Comparison of ENCODE assay signal across 26 mouse cellular contexts in the genomic region with DNA sequence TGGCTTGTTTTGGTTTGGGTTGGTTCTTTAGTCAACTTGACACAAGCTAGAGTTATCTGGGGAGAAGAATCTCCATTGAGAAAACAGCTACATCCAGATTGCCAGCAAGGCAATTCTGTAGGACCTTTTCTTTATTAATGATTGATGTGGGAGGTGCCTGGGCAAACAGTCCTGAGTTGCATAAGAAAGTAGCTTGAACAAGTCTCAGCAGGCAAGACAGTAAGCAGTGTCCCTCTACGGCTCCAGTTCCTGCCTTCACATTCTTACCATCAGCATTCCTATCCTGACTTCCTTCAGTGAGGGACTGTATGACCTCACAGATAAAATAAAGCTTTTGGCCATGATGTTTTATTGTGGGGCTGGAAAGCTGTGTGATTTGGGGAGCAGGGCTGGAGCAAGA. TPM values are rescaled to one million over a fixed set of nuclear protein-coding genes. Genes with fewer than 3 reads are reported as not detected.
A peak's percentile ranks its signal among the peaks of the same experiment; 100 is the strongest.
DNase-seq lines count a peak whose midpoint lies in the region; ATAC-seq and TF ChIP-seq lines count a peak whose summit lies in the region.
"Had no signal": no experiment of that assay in that cellular context is flagged by ENCODE, and none has a peak within 500 bp of the region (broad histone marks: within the 10 kb centered on the region; RNA-seq: fewer than 3 reads in every experiment).

No protein-coding gene starts in this region.

- H3K27ac ChIP-seq in embryonic facial prominence, embryonic 11.5 days (replicated peaks; ENCODE audit: low read depth, low read length): no peak overlapping the region
- H3K27ac ChIP-seq in embryonic facial prominence, embryonic 10.5 days (replicated peaks): no peak overlapping the region
- H3K27ac ChIP-seq in kidney, embryonic 16.5 days (ENCODE audit: low read length): no peak overlapping the region
- H3K27ac ChIP-seq in kidney, embryonic 14.5 days (ENCODE audit: low read depth, low read length): no peak overlapping the region
- no peak overlapping the region for H3K27ac ChIP-seq in lung, postnatal 0 days (ENCODE audit: low read length)
- H3K27ac ChIP-seq in stomach, postnatal 0 days (replicated peaks): no peak overlapping the region
- H3K27ac ChIP-seq: embryonic facial prominence, embryonic 13.5 days; forebrain, embryonic 10.5 days; heart, embryonic 10.5 days; hindbrain, embryonic 12.5 days had no signal

- H3K9me3 ChIP-seq in embryonic facial prominence, embryonic 11.5 days (replicated peaks; ENCODE audit: control insufficient read depth, low read length): no peaks in the 10 kb centered on the region
- H3K9me3 ChIP-seq in embryonic facial prominence, embryonic 10.5 days: no peaks in the 10 kb centered on the region
- H3K9me3 ChIP-seq in kidney, embryonic 16.5 days (ENCODE audit: low read length): no peaks in the 10 kb centered on the region
- H3K9me3 ChIP-seq in kidney, embryonic 14.5 days (ENCODE audit: control insufficient read depth, low read length): no peaks in the 10 kb centered on the region
- H3K9me3 ChIP-seq in lung, postnatal 0 days (ENCODE audit: low read length): no peaks in the 10 kb centered on the region
- H3K9me3 ChIP-seq in stomach, postnatal 0 days (ENCODE audit: control insufficient read depth, low read length): no peaks in the 10 kb centered on the region
- H3K9me3 ChIP-seq: embryonic facial prominence, embryonic 13.5 days; forebrain, embryonic 10.5 days; heart, embryonic 10.5 days; hindbrain, embryonic 12.5 days had no signal

- H3K9ac ChIP-seq in embryonic facial prominence, embryonic 11.5 days (replicated peaks; ENCODE audit: low read length): no peak overlapping the region
- H3K9ac ChIP-seq in kidney, embryonic 16.5 days (replicated peaks; ENCODE audit: low read length): no peak overlapping the region
- H3K9ac ChIP-seq in kidney, embryonic 14.5 days (ENCODE audit: low read depth, low read length): no peak overlapping the region
- H3K9ac ChIP-seq in lung, postnatal 0 days (replicated peaks; ENCODE audit: low read depth): no peak overlapping the region
- H3K9ac ChIP-seq in stomach, postnatal 0 days (ENCODE audit: low read length): no peak overlapping the region
- H3K9ac ChIP-seq: embryonic facial prominence, embryonic 13.5 days; hindbrain, embryonic 12.5 days had no signal

- no peaks in the 10 kb centered on the region for H3K27me3 ChIP-seq in embryonic facial prominence, embryonic 11.5 days (ENCODE audit: control insufficient read depth, insufficient read depth, low read length)
- no peaks in the 10 kb centered on the region for H3K27me3 ChIP-seq in embryonic facial prominence, embryonic 10.5 days (replicated peaks; ENCODE audit: low read depth, poor library complexity, severe bottlenecking)
- no peaks in the 10 kb centered on the region for H3K27me3 ChIP-seq in kidney, embryonic 16.5 days (ENCODE audit: insufficient read depth, low read length)
- H3K27me3 ChIP-seq in kidney, embryonic 14.5 days (ENCODE audit: control insufficient read depth, insufficient read depth, low read length): no peaks in the 10 kb centered on the region
- H3K27me3 ChIP-seq in lung, postnatal 0 days (replicated peaks; ENCODE audit: insufficient read depth, low read length): no peaks in the 10 kb centered on the region
- no peaks in the 10 kb centered on the region for H3K27me3 ChIP-seq in stomach, postnatal 0 days (ENCODE audit: control insufficient read depth, insufficient read depth, low read length)
- H3K27me3 ChIP-seq: embryonic facial prominence, embryonic 13.5 days; hindbrain, embryonic 12.5 days had no signal

- 83% methylated on average over 1 of the region's 1 CpGs for WGBS in embryonic facial prominence, embryonic 11.5 days
- WGBS in embryonic facial prominence, embryonic 10.5 days: 85% methylated on average over 1 of the region's 1 CpGs
- 33% methylated on average over 1 of the region's 1 CpGs for WGBS in kidney, embryonic 16.5 days
- 59% methylated on average over 1 of the region's 1 CpGs for WGBS in kidney, embryonic 14.5 days
- 30% methylated on average over 1 of the region's 1 CpGs for WGBS in lung, postnatal 0 days
- 59% methylated on average over 1 of the region's 1 CpGs for WGBS in stomach, postnatal 0 days

- no peak overlapping the region for H3K4me3 ChIP-seq in embryonic facial prominence, embryonic 11.5 days (ENCODE audit: low read depth, low read length)
- no peak overlapping the region for H3K4me3 ChIP-seq in embryonic facial prominence, embryonic 10.5 days
- H3K4me3 ChIP-seq in kidney, embryonic 16.5 days (ENCODE audit: low read length): no peak overlapping the region
- H3K4me3 ChIP-seq in kidney, embryonic 14.5 days (ENCODE audit: low read length): no peak overlapping the region
- H3K4me3 ChIP-seq in lung, postnatal 0 days (ENCODE audit: low read depth, low read length): no peak overlapping the region
- no peak overlapping the region for H3K4me3 ChIP-seq in stomach, postnatal 0 days (ENCODE audit: low read depth, low read length)
- H3K4me3 ChIP-seq: embryonic facial prominence, embryonic 13.5 days; forebrain, embryonic 10.5 days; heart, embryonic 10.5 days; hindbrain, embryonic 12.5 days had no signal

- TF ChIP-seq CTCF in lung, postnatal 0 days (IDR thresholded peaks at IDR 0.05): no peak
- TF ChIP-seq CTCF in stomach, postnatal 0 days (IDR thresholded peaks at IDR 0.05; ENCODE audit: low read depth): no peak

- no peak overlapping the region for H3K4me2 ChIP-seq in embryonic facial prominence, embryonic 11.5 days (ENCODE audit: low read depth, low read length)
- no peak overlapping the region for H3K4me2 ChIP-seq in kidney, embryonic 16.5 days (replicated peaks; ENCODE audit: low read depth, low read length)
- no peak overlapping the region for H3K4me2 ChIP-seq in kidney, embryonic 14.5 days (replicated peaks; ENCODE audit: low read depth, low read length)
- no peak overlapping the region for H3K4me2 ChIP-seq in lung, postnatal 0 days (replicated peaks; ENCODE audit: low read depth, low read length)
- no peak overlapping the region for H3K4me2 ChIP-seq in stomach, postnatal 0 days (replicated peaks; ENCODE audit: low read depth)
- H3K4me2 ChIP-seq: embryonic facial prominence, embryonic 13.5 days; hindbrain, embryonic 12.5 days had no signal

- TF ChIP-seq EP300 in lung, postnatal 0 days (IDR thresholded peaks at IDR 0.05): no peak
- no peak for TF ChIP-seq EP300 in stomach, postnatal 0 days (optimal IDR thresholded peaks at IDR 0.05)

- no peaks in the 10 kb centered on the region; the same call in none of the 2 replicates for H3K4me1 ChIP-seq in embryonic facial prominence, embryonic 11.5 days (ENCODE audit: control insufficient read depth, insufficient read depth, low read length)
- H3K4me1 ChIP-seq in embryonic facial prominence, embryonic 10.5 days: peaks cover 36% of the 10 kb centered on the region
- H3K4me1 ChIP-seq in kidney, embryonic 16.5 days (ENCODE audit: insufficient read depth, low read length): peaks cover 41% of the 10 kb centered on the region
- H3K4me1 ChIP-seq in kidney, embryonic 14.5 days (ENCODE audit: control insufficient read depth, insufficient read depth, low read length): peaks cover 35% of the 10 kb centered on the region; the same call in 1 of the 2 replicates
- no peaks in the 10 kb centered on the region; the same call in 1 of the 2 replicates for H3K4me1 ChIP-seq in lung, postnatal 0 days (ENCODE audit: insufficient read depth, low read depth, low read length)
- H3K4me1 ChIP-seq in stomach, postnatal 0 days (replicated peaks; ENCODE audit: control insufficient read depth, insufficient read depth): no peaks in the 10 kb centered on the region

- DNase-seq in embryonic facial prominence, embryonic 11.5 days (ENCODE audit: low spot score): peak; percentile 14
- DNase-seq in embryonic facial prominence, embryonic 10.5 days (ENCODE audit: low spot score): no peak
- peak; percentile 55 for DNase-seq in lung, postnatal 0 days (ENCODE audit: low spot score)
- DNase-seq in lung, postnatal 25 days (ENCODE audit: low spot score): no peak
- DNase-seq in stomach, postnatal 0 days (ENCODE audit: low spot score): no peak
- no peak for DNase-seq in ovary, adult 18-20 months (ENCODE audit: low spot score)
- DNase-seq: adrenal gland, adult 8-10 months; adrenal gland, postnatal 36 days; B cell, adult 2 months; cerebellum, adult 11 months; cerebellum, adult 8-10 months; cerebellum, postnatal 14 days; embryo, embryonic 11 days; gastrocnemius, postnatal 36 days; heart, adult 18-20 months; heart, postnatal 10 days; heart, postnatal 4 days had no signal

- no peak for ATAC-seq in embryonic facial prominence, embryonic 11.5 days (replicated peaks; ENCODE audit: insufficient number of reproducible peaks, low FRiP score, low TSS enrichment, low read depth)
- ATAC-seq in kidney, embryonic 16.5 days (ENCODE audit: low FRiP score, low TSS enrichment): peak; percentile 60
- ATAC-seq in kidney, embryonic 14.5 days (ENCODE audit: low FRiP score, low TSS enrichment): no peak
- peak; percentile 44 for ATAC-seq in lung, postnatal 0 days
- ATAC-seq in stomach, postnatal 0 days (ENCODE audit: low FRiP score, low TSS enrichment): peak; percentile 61
- ATAC-seq: CD4-positive, CD25-positive, alpha-beta regulatory T cell, adult 4 months; forebrain, embryonic 14.5 days had no signal

- no peaks in the 10 kb centered on the region for H3K36me3 ChIP-seq in embryonic facial prominence, embryonic 11.5 days (replicated peaks; ENCODE audit: control insufficient read depth, insufficient read depth, low read depth, low read length)
- peaks cover 3% of the 10 kb centered on the region; the same call in 1 of the 2 replicates for H3K36me3 ChIP-seq in embryonic facial prominence, embryonic 10.5 days (replicated peaks)
- H3K36me3 ChIP-seq in kidney, embryonic 16.5 days (ENCODE audit: insufficient read depth, low read length): no peaks in the 10 kb centered on the region
- H3K36me3 ChIP-seq in kidney, embryonic 14.5 days (ENCODE audit: control insufficient read depth, insufficient read depth, low read length): 0 out of 2 replicates have a peak, but pooled peaks cover 1% of the 10 kb centered on the region
- no peaks in the 10 kb centered on the region for H3K36me3 ChIP-seq in lung, postnatal 0 days (ENCODE audit: insufficient read depth, low read length)
- no peaks in the 10 kb centered on the region for H3K36me3 ChIP-seq in stomach, postnatal 0 days (ENCODE audit: control insufficient read depth, insufficient read depth, low read length)
- H3K36me3 ChIP-seq: forebrain, embryonic 10.5 days; G1E; heart, embryonic 10.5 days; hindbrain, embryonic 12.5 days had no signal

RNA-seq across cellular contexts. Expression of gene Ntf3, which starts 48.5 kb away (rescaled TPM):
- 26.7 and 28.0 TPM in 2 replicates for polyA plus RNA-seq in embryonic facial prominence, embryonic 11.5 days (2014; fragmentation: Nextera tagmentation; extraction: Ambion mirVana)
- polyA plus RNA-seq in embryonic facial prominence, embryonic 10.5 days (2016; fragmentation: Nextera tagmentation; extraction: Ambion mirVana): 19.4 and 19.9 TPM in 2 replicates
- polyA plus RNA-seq in kidney, embryonic 16.5 days (2015; fragmentation: Nextera tagmentation; extraction: Ambion mirVana): 15.2 and 15.8 TPM in 2 replicates
- 20.7 TPM in 2 replicates for polyA plus RNA-seq in kidney, embryonic 14.5 days (2014; fragmentation: Nextera tagmentation; extraction: Ambion mirVana)
- polyA plus RNA-seq in lung, postnatal 0 days (2015; fragmentation: Nextera tagmentation; extraction: Ambion mirVana): 2.1 and 2.2 TPM in 2 replicates
- 7.2 and 8.9 TPM in 2 replicates for polyA plus RNA-seq in stomach, postnatal 0 days (2015; fragmentation: Nextera tagmentation; extraction: Ambion mirVana)
- polyA plus RNA-seq: CD4-positive, CD25-positive, alpha-beta regulatory T cell, adult 4 months; G1E had no signal

Comparison
In these comparisons a context has a peak if more than half of its experiments do, and no peak if none do; other contexts are left out.
1. ATAC-seq: peak in kidney, embryonic 16.5 days (single experiment), lung, postnatal 0 days (single experiment) and stomach, postnatal 0 days (single experiment); none in embryonic facial prominence, embryonic 11.5 days (single experiment) and kidney, embryonic 14.5 days (single experiment).
2. DNase-seq: peak in embryonic facial prominence, embryonic 11.5 days (single experiment) and lung, postnatal 0 days (single experiment); none in embryonic facial prominence, embryonic 10.5 days (single experiment), lung, postnatal 25 days (single experiment), stomach, postnatal 0 days (single experiment) and ovary, adult 18-20 months (single experiment).